Mouse (Mus musculus) liver, embryonic 16.5 days (tissue): ENCODE measurements at regions not wholly inside any gene's neighbourhood (a gene's known extent, or its start where the extent isn't known, plus 50 kb on each side); places are given as distances from the start of the nearest gene placed in this dataset.

Source experiments
- ATAC-seq: fragments of 200-750 bp; cut with Nextera tagmentation; 2 replicates; pipeline ENCODE4 v1.8.0; 2017; ENCODE audit warnings: low read depth, mild to moderate bottlenecking, moderate number of reproducible peaks, moderate library complexity
- H3K27ac ChIP-seq: fragments of 300-500 bp; sonication (generic); 2 replicates; pipeline ENCODE4 v1.5.1; 2014; ENCODE audit warnings: mild to moderate bottlenecking, low read length
- H3K27me3 ChIP-seq: fragments of 300-500 bp; sonication (generic); 2 replicates; pipeline ENCODE4 v1.6.1; 2014; ENCODE audit warnings: low read depth, low read length, mixed read lengths; ENCODE audit not compliant: control insufficient read depth, insufficient read depth
- H3K36me3 ChIP-seq: fragments of 300-500 bp; sonication (generic); 2 replicates; pipeline ENCODE4 v1.6.1; 2014; ENCODE audit warnings: mild to moderate bottlenecking; ENCODE audit not compliant: control insufficient read depth, insufficient read depth
- H3K4me1 ChIP-seq: fragments of 300-500 bp; sonication (generic); 2 replicates; pipeline ENCODE4 v1.6.1; 2014; ENCODE audit warnings: low read depth, low read length, mixed read lengths; ENCODE audit not compliant: control insufficient read depth
- H3K4me2 ChIP-seq: fragments of 300-500 bp; sonication (generic); 2 replicates; pipeline ENCODE4 v1.6.1; 2014; ENCODE audit warnings: low read depth, low read length, mixed read lengths
- H3K4me3 ChIP-seq: fragments of 300-500 bp; sonication (generic); 2 replicates; pipeline ENCODE4 v1.5.1; 2014; ENCODE audit warnings: low read depth, mild to moderate bottlenecking, low read length
- H3K9ac ChIP-seq: fragments of 300-500 bp; sonication (generic); 2 replicates; pipeline ENCODE4 v1.6.1; 2014; ENCODE audit warnings: low read depth, low read length
- H3K9me3 ChIP-seq: fragments of 300-500 bp; sonication (generic); replicated peaks from 2 replicates; pipeline ENCODE4 v1.6.1; 2016; ENCODE audit warnings: low read length; ENCODE audit not compliant: control insufficient read depth
- WGBS: fragments of 180-500 bp; shearing (Covaris S2); extraction: QIAGEN DNeasy Blood & Tissue Kit; methylation state at CpG from one replicate; pipeline ENCODE4 v1.1.7; 2014; ENCODE audit not compliant: insufficient replicate concordance; 5-methylcytosine and 5-hydroxymethylcytosine counted together

DNA sequence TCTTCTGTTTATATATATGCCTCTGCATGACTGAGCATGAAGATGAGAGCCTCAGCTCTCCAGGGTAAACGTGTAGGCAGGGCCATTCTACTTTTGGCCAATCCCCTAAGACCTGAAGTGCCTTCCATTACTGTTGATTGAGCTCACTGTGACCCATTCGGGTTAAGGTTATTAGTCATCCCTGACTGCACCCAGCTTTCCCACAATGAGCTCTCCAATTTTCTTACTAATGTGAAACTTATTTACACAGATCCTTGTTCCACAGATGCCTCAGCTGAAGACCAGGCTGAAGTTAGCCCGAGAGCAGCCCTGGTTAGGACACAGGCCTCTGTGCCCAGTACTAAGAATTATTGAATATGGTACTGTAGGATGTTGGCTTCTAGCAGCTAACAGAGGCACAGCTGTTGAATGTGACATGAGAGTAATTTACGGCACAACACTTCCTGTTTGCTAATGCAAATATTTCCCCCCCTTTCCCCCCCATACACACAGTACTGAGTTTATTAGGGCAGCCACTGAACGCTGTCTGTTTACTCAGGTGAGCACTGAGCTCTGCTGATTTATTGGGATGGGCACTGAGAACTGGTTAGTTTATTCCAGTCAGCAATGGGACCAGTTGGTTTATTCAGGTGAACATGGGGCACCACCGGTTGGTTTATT, 141.2 kb upstream of the Dcn start:
- ATAC-seq: no peak
- Histone ChIP-seq H3K9ac (no peak overlapping the region), H3K4me3 (no peak overlapping the region), H3K36me3 (no peaks in the 10 kb centered on the region), H3K27me3 (no peaks in the 10 kb centered on the region), H3K9me3 (no peaks in the 10 kb centered on the region), H3K4me1 (no peaks in the 10 kb centered on the region), H3K4me2 (no peak overlapping the region), H3K27ac (no peak overlapping the region)
- 57% methylated on average over 6 of the region's 6 CpGs for WGBS

DNA sequence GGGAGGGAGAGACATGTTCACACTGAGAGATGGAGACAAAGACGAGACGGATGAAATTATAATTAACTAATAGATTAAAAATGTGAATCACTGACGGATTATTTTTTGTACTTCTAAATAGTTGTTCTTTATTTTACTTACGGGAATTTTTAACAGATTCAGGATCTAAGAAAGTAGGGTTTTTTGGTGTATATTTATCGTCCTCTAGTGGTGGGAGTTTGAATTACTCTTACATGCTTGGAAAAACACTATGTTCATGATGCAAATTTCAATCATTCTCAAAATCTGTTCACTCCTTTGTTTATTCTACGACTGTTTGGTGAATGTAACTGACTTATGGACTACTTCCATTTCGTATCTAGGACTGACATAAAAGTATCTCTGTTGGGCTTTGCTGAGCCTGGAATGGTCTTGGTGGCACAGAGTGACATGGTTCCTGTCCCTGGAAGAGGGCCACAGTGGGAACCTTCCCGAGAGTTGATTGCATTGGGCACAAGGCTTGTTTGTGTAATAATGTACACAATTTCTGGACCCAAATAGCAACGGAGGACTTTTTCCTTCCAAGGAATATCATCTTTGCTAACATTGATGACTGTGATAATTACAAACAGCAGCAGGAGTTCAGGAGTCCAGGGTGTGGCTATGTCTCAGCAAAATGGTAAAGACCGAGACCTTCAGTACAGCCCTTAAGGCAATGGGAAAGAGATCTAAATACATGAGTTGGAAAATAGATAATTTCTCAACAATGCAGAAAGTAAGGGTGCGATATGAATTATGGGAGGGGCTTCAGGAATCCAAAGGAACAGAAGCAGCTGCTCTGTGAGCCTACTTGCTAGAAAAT, 139.3 kb upstream of the Dcn start:
- no peak overlapping the region for H3K4me3 ChIP-seq
- no peak overlapping the region for H3K9ac ChIP-seq
- H3K9me3 ChIP-seq: no peaks in the 10 kb centered on the region
- H3K27me3 ChIP-seq: no peaks in the 10 kb centered on the region
- no peak for ATAC-seq
- no peak overlapping the region for H3K27ac ChIP-seq
- no peak overlapping the region for H3K4me2 ChIP-seq
- H3K4me1 ChIP-seq: no peaks in the 10 kb centered on the region
- WGBS: 33% methylated on average over 11 of the region's 11 CpGs
- no peaks in the 10 kb centered on the region for H3K36me3 ChIP-seq

GRCm38 (mm10) chr10:97345347-97345746, 134.1 kb upstream of the Dcn start:
- Histone ChIP-seq H3K9me3 (no peaks in the 10 kb centered on the region), H3K4me3 (no peak overlapping the region), H3K36me3 (no peaks in the 10 kb centered on the region), H3K9ac (no peak overlapping the region), H3K4me1 (no peaks in the 10 kb centered on the region), H3K27ac (no peak overlapping the region), H3K4me2 (no peak overlapping the region), H3K27me3 (no peaks in the 10 kb centered on the region)
- 22% methylated on average over 6 of the region's 6 CpGs for WGBS
- ATAC-seq: no peak

GRCm38 (mm10) chr10:97346949-97347348, 132.5 kb upstream of the Dcn start:
- H3K4me3 ChIP-seq: no peak overlapping the region
- no peak overlapping the region for H3K9ac ChIP-seq
- WGBS: 61% methylated on average over 2 of the region's 2 CpGs
- no peaks in the 10 kb centered on the region for H3K4me1 ChIP-seq
- no peak overlapping the region for H3K4me2 ChIP-seq
- no peaks in the 10 kb centered on the region for H3K36me3 ChIP-seq
- ATAC-seq: no peak
- H3K9me3 ChIP-seq: no peaks in the 10 kb centered on the region
- no peak overlapping the region for H3K27ac ChIP-seq
- no peaks in the 10 kb centered on the region for H3K27me3 ChIP-seq

DNA sequence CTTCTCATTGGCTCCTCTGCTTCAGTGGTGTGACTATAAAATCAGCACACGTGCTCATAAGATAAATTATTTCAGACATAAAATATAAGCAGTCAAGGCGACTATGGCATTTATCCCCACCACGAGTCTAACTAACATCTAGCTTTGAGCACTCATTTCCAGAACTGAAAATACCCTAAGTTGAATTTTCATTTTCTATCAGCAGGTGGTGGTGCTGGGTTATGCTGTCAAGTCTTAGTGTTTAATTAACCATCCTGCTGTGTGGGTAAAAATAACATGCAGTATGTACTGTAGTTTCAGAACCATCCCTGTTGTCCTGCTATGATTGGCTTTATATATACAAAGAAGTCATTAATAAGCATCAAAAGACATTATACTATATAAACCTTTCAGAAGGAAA, 110.8 kb upstream of the Dcn start:
- Histone ChIP-seq H3K4me1 (no peaks in the 10 kb centered on the region), H3K27ac (no peak overlapping the region), H3K4me2 (no peak overlapping the region), H3K36me3 (no peaks in the 10 kb centered on the region), H3K9me3 (no peaks in the 10 kb centered on the region), H3K4me3 (no peak overlapping the region), H3K9ac (no peak overlapping the region), H3K27me3 (no peaks in the 10 kb centered on the region)
- no peak for ATAC-seq
- 52% methylated on average over 3 of the region's 3 CpGs for WGBS

DNA sequence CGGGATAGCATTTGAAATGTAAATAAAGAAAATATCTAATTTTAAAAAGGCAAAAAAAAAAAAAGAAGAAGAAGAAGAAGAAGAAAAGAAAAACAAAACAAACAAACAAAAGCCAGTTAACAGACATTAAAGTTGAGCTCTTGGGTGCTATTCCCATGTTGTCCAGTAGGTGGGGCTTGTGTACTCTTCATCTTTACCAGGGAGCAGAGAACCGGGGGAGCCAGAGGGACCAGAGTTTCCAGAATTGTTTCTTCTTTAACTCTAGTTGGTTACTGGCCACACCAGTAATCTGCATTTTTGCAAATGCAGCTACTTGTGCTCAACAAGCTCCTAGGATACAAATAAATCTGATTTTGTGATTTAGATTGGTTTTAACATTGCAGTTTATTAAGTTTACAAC, 103.6 kb upstream of the Dcn start:
- Histone ChIP-seq H3K36me3 (no peaks in the 10 kb centered on the region), H3K9ac (no peak overlapping the region), H3K4me3 (no peak overlapping the region), H3K9me3 (no peaks in the 10 kb centered on the region), H3K27ac (no peak overlapping the region), H3K4me1 (no peaks in the 10 kb centered on the region), H3K4me2 (no peak overlapping the region), H3K27me3 (no peaks in the 10 kb centered on the region)
- ATAC-seq: no peak
- WGBS: 4% methylated on average over 2 of the region's 2 CpGs

DNA sequence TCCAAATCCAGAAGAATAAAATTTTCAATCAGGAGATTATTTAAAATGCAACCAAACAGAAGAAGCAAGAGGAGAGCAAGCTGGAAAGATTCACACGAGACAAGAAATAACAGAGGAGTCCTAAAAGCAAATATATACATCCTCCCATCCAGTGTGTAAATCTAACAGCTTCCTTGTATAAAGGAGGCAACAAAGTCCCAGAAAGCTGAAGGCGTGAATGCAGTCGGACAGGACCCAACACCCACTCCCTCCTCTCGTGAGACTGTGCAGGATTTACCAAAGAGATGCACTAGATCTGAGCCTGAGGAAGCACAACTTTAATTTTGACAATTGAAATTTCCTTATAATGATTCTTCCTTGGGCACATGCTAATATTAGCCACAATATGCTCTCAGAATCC, 103.0 kb upstream of the Dcn start:
- Histone ChIP-seq H3K4me2 (no peak overlapping the region), H3K27me3 (no peaks in the 10 kb centered on the region), H3K36me3 (no peaks in the 10 kb centered on the region), H3K9me3 (no peaks in the 10 kb centered on the region), H3K4me3 (no peak overlapping the region), H3K4me1 (no peaks in the 10 kb centered on the region), H3K9ac (no peak overlapping the region), H3K27ac (no peak overlapping the region)
- 51% methylated on average over 4 of the region's 4 CpGs for WGBS
- no peak for ATAC-seq

DNA sequence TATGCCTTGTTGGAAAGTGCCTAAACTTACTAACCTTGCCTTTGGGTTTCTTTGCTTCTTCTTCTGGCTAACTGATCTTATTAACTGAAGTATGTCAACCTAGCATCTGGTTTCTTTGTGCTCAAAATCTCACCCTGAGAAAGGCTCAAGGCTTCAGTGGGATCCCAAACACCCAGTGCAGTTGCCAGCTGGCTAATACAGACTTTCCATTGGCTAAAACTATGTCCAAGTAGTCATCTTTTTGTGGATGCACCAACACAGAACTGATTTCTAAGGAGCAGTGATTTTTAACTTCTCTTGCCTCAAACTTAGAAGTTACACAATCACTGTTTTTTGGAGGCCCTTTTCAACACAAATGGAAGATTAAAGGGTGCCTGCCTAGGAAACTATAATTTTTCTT, 97.8 kb upstream of the Dcn start:
- Histone ChIP-seq H3K4me3 (no peak overlapping the region), H3K9me3 (no peaks in the 10 kb centered on the region), H3K4me2 (no peak overlapping the region), H3K27me3 (no peaks in the 10 kb centered on the region), H3K36me3 (no peaks in the 10 kb centered on the region), H3K9ac (no peak overlapping the region), H3K27ac (no peak overlapping the region), H3K4me1 (no peaks in the 10 kb centered on the region)
- ATAC-seq: no peak

DNA sequence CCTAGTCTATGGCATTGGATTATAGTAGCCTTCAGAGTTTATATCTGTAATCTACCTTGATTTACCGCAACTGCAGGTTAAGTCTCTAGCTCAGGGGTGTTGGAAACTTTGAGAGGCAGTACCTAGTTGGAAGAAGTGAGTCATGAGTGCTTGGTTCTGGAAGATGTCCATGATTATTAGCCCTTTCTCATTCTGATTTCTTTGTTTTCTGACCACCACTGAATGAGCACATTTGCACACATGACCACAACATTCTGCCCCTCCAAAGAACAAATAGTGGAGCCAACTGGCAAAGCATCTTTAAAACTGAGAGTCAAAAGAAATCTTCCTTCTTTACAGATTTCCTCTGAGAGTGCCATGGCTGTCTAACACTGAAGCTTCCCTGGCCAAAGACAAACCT, 95.5 kb upstream of the Dcn start:
- ATAC-seq: no peak

More for the DNA sequence above, 95.5 kb upstream of the Dcn start:
- 83% methylated on average over 1 of the region's 1 CpGs for WGBS
- H3K36me3 ChIP-seq: no peaks in the 10 kb centered on the region
- no peaks in the 10 kb centered on the region for H3K4me1 ChIP-seq
- no peak overlapping the region for H3K9ac ChIP-seq
- H3K9me3 ChIP-seq: no peaks in the 10 kb centered on the region
- no peak overlapping the region for H3K4me3 ChIP-seq
- H3K27ac ChIP-seq: no peak overlapping the region
- no peak overlapping the region for H3K4me2 ChIP-seq
- no peaks in the 10 kb centered on the region for H3K27me3 ChIP-seq
